Mouse (Mus musculus): ENCODE data around the gene Insig1. TPM values are rescaled to one million over a fixed set of nuclear protein-coding genes. Genes with fewer than 3 reads are reported as not detected.

Insig1 gene
- polyA plus RNA-seq (2015; fragmentation: Nextera tagmentation; extraction: Ambion mirVana), result 44.3 and 48.7 TPM in 2 replicates

DNA sequence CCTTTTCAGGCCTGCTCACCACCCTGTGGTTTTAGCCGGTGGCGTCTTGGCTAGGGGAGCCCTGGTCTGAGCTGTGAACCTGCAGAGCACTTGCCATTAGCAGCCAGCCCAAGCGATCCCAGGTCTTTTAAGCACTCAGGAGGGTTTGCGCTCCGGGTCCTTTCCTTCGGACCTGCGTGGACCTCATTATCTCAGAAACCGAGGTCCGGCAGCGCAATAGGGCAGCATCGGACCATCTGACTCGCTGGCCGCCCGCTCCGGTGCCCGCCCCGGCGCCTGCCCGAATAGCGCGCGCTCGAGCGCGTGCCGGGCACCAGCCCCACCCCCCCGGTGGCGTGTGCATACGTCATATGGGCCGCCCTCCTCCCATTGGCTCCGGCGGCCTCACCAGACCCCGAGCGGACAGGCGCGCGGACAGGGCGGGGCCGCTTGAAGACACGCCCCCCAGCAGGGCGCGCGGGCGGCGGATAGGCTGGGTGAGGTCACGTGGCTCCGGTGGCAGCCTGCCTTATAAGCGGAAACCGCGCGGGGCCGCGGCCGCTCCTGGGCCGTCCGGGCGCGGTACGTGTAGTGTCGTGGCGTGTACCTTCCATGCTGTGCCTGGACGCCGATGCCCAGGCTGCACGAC is at the start of gene Insig1:
Gene Insig1, plus strand, starts transcription at position 536 of the 628 bp plus-strand sequence.
- Histone ChIP-seq H3K4me1 (replicated peaks; ENCODE audit: insufficient read depth, low read length) (peaks cover 7% of the 10 kb centered on the region), H3K27me3 (ENCODE audit: insufficient read depth, low read length) (no peaks in the 10 kb centered on the region), H3K27ac (peak within 1 kb of the TSS; percentile 88), H3K36me3 (ENCODE audit: insufficient read depth, low read length) (peaks cover 16% of the 10 kb centered on the region), H3K9me3 (replicated peaks; ENCODE audit: low read length) (no peaks in the 10 kb centered on the region), H3K4me2 (ENCODE audit: low read length) (peak within 1 kb of the TSS; percentile 76), H3K9ac (ENCODE audit: low read depth, low read length) (peak within 1 kb of the TSS; percentile 75), H3K4me3 (replicated peaks; ENCODE audit: low read depth, low read length) (peak within 1 kb of the TSS; percentile 64)
- DNase-seq (ENCODE audit: low spot score) (peak; percentile 97), ATAC-seq (replicated peaks; ENCODE audit: low FRiP score, low read depth) (peak; percentile 96)
- TF ChIP-seq CTCF (IDR thresholded peaks at IDR 0.05; ENCODE audit: low read depth), result no peak
- WGBS, result under 1% methylated on average over 62 of the region's 64 CpGs

DNA sequence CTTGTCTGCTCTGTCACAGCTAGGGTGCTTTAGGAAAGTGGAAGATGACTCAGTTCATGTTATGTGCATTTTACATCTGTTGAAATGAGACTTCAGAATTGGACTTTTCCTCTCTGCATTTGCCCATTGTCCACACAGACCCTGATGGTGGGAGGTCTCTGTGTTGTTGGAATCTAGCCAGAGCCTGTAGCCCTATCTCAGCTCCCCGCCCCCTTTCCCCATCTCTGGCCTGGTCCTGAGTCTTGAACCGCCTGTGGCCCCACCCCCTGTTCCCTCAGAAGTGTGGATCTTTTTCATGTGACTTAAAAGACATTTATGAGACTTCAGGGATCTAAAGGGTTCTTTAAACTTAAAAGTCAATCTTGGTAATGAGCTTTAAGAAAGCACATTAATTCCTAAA is 47.7 kb upstream of the Insig1 start:
- Histone ChIP-seq H3K9ac (ENCODE audit: low read depth, low read length) (no peak overlapping the region), H3K4me2 (ENCODE audit: low read length) (no peak overlapping the region), H3K36me3 (ENCODE audit: insufficient read depth, low read length) (no peaks in the 10 kb centered on the region), H3K4me1 (replicated peaks; ENCODE audit: insufficient read depth, low read length) (no peaks in the 10 kb centered on the region), H3K27ac (no peak overlapping the region), H3K27me3 (ENCODE audit: insufficient read depth, low read length) (no peaks in the 10 kb centered on the region), H3K9me3 (replicated peaks; ENCODE audit: low read length) (no peaks in the 10 kb centered on the region), H3K4me3 (replicated peaks; ENCODE audit: low read depth, low read length) (no peak overlapping the region)
- ATAC-seq (replicated peaks; ENCODE audit: low FRiP score, low read depth) (no peak), DNase-seq (ENCODE audit: low spot score) (peak; percentile 4)
- TF ChIP-seq CTCF (IDR thresholded peaks at IDR 0.05; ENCODE audit: low read depth), result no peak
- WGBS, result 38% methylated on average over 2 of the region's 2 CpGs

DNA sequence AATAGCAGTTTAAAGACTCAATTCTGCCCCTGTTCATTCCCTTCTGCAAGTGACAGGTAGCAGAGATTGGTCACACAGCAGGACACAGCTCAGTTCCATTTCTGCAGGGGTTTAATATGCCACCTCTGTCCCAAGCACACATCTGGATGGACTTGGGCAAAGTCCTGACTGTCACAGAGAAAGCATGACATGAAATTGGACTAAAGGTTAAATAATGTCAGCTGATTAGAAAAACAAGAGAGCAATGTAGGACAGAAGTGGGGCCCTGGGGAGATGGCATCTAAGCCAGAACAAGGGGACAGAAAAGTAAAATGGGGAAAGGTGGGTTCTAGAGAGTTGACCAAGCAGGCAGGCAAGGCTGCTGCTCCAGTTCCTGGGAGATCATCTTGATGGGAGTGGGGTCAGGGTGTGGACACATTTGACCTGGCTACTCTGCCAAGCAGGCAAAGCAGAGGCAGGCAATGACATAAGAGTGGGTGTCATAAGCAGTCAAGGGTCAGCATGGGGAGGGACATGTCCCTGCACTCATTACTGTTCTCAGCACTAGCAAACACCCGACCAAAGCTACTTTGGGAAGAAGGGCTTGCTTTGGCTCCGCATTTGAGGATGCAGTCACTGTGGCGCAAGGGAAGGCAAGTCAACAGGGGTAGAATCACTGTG is 39.5 kb upstream of the Insig1 start:
- Histone ChIP-seq H3K4me1 (replicated peaks; ENCODE audit: insufficient read depth, low read length) (no peaks in the 10 kb centered on the region), H3K9ac (ENCODE audit: low read depth, low read length) (no peak overlapping the region), H3K4me2 (ENCODE audit: low read length) (no peak overlapping the region), H3K4me3 (replicated peaks; ENCODE audit: low read depth, low read length) (no peak overlapping the region), H3K27ac (no peak overlapping the region), H3K36me3 (ENCODE audit: insufficient read depth, low read length) (no peaks in the 10 kb centered on the region), H3K9me3 (replicated peaks; ENCODE audit: low read length) (no peaks in the 10 kb centered on the region), H3K27me3 (ENCODE audit: insufficient read depth, low read length) (no peaks in the 10 kb centered on the region)
- DNase-seq (ENCODE audit: low spot score) (no peak), ATAC-seq (replicated peaks; ENCODE audit: low FRiP score, low read depth) (no peak)
- WGBS, result 82% methylated on average over 3 of the region's 3 CpGs
- no peak for TF ChIP-seq CTCF (IDR thresholded peaks at IDR 0.05; ENCODE audit: low read depth)

DNA sequence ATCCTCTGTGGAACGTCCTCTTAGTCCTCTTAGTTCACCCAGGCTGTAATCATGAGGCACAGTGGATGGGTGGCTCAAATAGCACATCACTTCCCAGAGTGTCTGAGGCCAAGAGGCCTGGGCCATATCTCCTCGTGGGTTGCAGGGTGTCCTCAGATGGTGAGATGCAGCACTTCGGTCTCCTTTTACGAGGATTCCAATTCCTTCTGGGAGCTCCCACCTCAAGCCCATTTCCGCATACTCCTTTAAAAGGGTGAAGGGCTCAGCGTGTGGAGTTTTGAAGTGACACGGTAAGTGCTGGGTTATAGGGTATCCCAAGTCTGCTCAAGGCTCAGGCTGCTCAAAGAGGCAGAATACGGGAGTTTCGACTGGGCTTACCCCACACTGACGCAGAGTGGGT is 38.3 kb upstream of the Insig1 start:
- Histone ChIP-seq H3K9ac (ENCODE audit: low read depth, low read length) (no peak overlapping the region), H3K4me2 (ENCODE audit: low read length) (no peak overlapping the region), H3K4me1 (replicated peaks; ENCODE audit: insufficient read depth, low read length) (no peaks in the 10 kb centered on the region), H3K9me3 (replicated peaks; ENCODE audit: low read length) (no peaks in the 10 kb centered on the region), H3K27ac (no peak overlapping the region), H3K27me3 (ENCODE audit: insufficient read depth, low read length) (no peaks in the 10 kb centered on the region), H3K36me3 (ENCODE audit: insufficient read depth, low read length) (no peaks in the 10 kb centered on the region), H3K4me3 (replicated peaks; ENCODE audit: low read depth, low read length) (no peak overlapping the region)
- WGBS, result 79% methylated on average over 10 of the region's 10 CpGs
- no peak for DNase-seq (ENCODE audit: low spot score)
- no peak for TF ChIP-seq CTCF (IDR thresholded peaks at IDR 0.05; ENCODE audit: low read depth)
- no peak for ATAC-seq (replicated peaks; ENCODE audit: low FRiP score, low read depth)

DNA sequence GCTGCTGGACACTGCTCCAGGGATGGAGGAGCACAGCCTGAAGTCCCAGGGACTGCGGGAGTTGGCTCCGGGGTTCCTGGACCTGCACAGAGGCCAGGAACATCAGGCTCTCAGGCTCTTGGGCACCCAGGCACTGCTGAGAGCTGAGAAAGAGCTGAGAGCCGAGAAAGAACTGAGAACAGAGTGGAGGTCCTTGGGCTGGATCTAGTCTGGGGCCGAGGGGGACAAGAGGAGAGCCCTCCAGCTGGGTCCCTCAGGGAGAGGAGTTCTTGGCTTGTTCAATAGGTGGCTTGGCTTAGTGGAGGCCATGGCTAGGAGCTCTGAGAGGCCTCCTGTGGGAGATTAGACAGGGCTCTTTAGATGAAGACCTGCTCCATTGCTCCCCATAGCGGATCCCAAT is 37.9 kb upstream of the Insig1 start:
- no peak overlapping the region for H3K9ac ChIP-seq (ENCODE audit: low read depth, low read length)
- H3K4me3 ChIP-seq (replicated peaks; ENCODE audit: low read depth, low read length), result no peak overlapping the region
- H3K36me3 ChIP-seq (ENCODE audit: insufficient read depth, low read length), result no peaks in the 10 kb centered on the region
- DNase-seq (ENCODE audit: low spot score), result no peak
- 85% methylated on average over 5 of the region's 5 CpGs for WGBS
- no peak overlapping the region for H3K27ac ChIP-seq
- no peaks in the 10 kb centered on the region for H3K4me1 ChIP-seq (replicated peaks; ENCODE audit: insufficient read depth, low read length)
- no peaks in the 10 kb centered on the region for H3K9me3 ChIP-seq (replicated peaks; ENCODE audit: low read length)
- H3K27me3 ChIP-seq (ENCODE audit: insufficient read depth, low read length), result no peaks in the 10 kb centered on the region
- TF ChIP-seq CTCF (IDR thresholded peaks at IDR 0.05; ENCODE audit: low read depth), result no peak
- no peak for ATAC-seq (replicated peaks; ENCODE audit: low FRiP score, low read depth)
- no peak overlapping the region for H3K4me2 ChIP-seq (ENCODE audit: low read length)

DNA sequence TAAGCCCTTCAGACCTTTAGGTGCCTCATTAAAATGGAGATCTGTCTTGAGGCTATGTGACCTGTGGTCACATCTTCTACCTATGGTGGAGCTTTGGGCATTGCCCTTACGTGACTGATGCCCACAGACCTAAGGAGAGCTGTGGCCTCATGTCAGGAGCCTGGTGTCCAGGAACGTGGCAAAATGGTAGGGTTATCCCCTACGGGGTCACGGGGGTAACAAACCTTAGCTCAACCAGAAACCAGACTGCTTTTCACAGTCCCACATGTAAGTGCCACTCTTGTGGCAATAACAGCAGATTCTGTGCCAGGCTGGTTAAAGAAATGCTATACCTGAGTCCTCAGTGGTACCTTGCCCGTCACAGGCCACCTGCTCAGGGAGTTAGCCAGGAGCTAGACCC is 37.3 kb upstream of the Insig1 start:
- H3K36me3 ChIP-seq (ENCODE audit: insufficient read depth, low read length), result no peaks in the 10 kb centered on the region

More for the DNA sequence above, 37.3 kb upstream of the Insig1 start:
- no peak overlapping the region for H3K9ac ChIP-seq (ENCODE audit: low read depth, low read length)
- no peaks in the 10 kb centered on the region for H3K4me1 ChIP-seq (replicated peaks; ENCODE audit: insufficient read depth, low read length)
- H3K4me2 ChIP-seq (ENCODE audit: low read length), result no peak overlapping the region
- no peak overlapping the region for H3K27ac ChIP-seq
- no peaks in the 10 kb centered on the region for H3K9me3 ChIP-seq (replicated peaks; ENCODE audit: low read length)
- TF ChIP-seq CTCF (IDR thresholded peaks at IDR 0.05; ENCODE audit: low read depth), result no peak
- 88% methylated on average over 5 of the region's 5 CpGs for WGBS
- no peak for ATAC-seq (replicated peaks; ENCODE audit: low FRiP score, low read depth)
- no peak for DNase-seq (ENCODE audit: low spot score)
- no peak overlapping the region for H3K4me3 ChIP-seq (replicated peaks; ENCODE audit: low read depth, low read length)
- no peaks in the 10 kb centered on the region for H3K27me3 ChIP-seq (ENCODE audit: insufficient read depth, low read length)

Data from kidney, postnatal 0 days (tissue).